Mouse (Mus musculus) kidney, embryonic 14.5 days (tissue): ENCODE measurements around the gene Pdrg1. TPM values are rescaled to one million over a fixed set of nuclear protein-coding genes. Genes with fewer than 3 reads are reported as not detected.
A peak's percentile ranks its signal among the peaks of the same experiment; 100 is the strongest.

Experiments
- ATAC-seq: fragments of 200-750 bp; cut with Nextera tagmentation; 2 replicates; pipeline ENCODE4 v1.8.0; 2017; ENCODE audit warnings: moderate number of reproducible peaks, mild to moderate bottlenecking, moderate TSS enrichment, moderate library complexity; ENCODE audit not compliant: low FRiP score, low TSS enrichment
- H3K27ac ChIP-seq: fragments of 300-500 bp; sonication (generic); 2 replicates; pipeline ENCODE4 v1.5.1; 2014; ENCODE audit warnings: low read depth, mild to moderate bottlenecking, low read length, moderate library complexity, mixed read lengths
- H3K27me3 ChIP-seq: fragments of 300-500 bp; sonication (generic); 2 replicates; pipeline ENCODE4 v1.6.1; 2014; ENCODE audit warnings: mild to moderate bottlenecking, low read length; ENCODE audit not compliant: control insufficient read depth, insufficient read depth
- H3K36me3 ChIP-seq: fragments of 300-500 bp; sonication (generic); 2 replicates; pipeline ENCODE4 v1.6.1; 2014; ENCODE audit warnings: low read length, mixed read lengths; ENCODE audit not compliant: control insufficient read depth, insufficient read depth
- H3K4me1 ChIP-seq: fragments of 300-500 bp; sonication (generic); 2 replicates; pipeline ENCODE4 v1.6.1; 2014; ENCODE audit warnings: low read length, mixed read lengths; ENCODE audit not compliant: control insufficient read depth, insufficient read depth
- H3K4me2 ChIP-seq: fragments of 300-500 bp; sonication (generic); replicated peaks from 2 replicates; pipeline ENCODE4 v1.6.1; 2014; ENCODE audit warnings: low read depth, mild to moderate bottlenecking, low read length
- H3K4me3 ChIP-seq: fragments of 300-500 bp; sonication (generic); 2 replicates; pipeline ENCODE4 v1.5.1; 2014; ENCODE audit warnings: mild to moderate bottlenecking, low read length
- H3K9ac ChIP-seq: fragments of 300-500 bp; sonication (generic); 2 replicates; pipeline ENCODE4 v1.6.1; 2014; ENCODE audit warnings: low read depth, mild to moderate bottlenecking, low read length, moderate library complexity
- H3K9me3 ChIP-seq: fragments of 300-500 bp; sonication (generic); 2 replicates; pipeline ENCODE4 v1.6.1; 2016; ENCODE audit warnings: low read length; ENCODE audit not compliant: control insufficient read depth
- WGBS: fragments of 180-500 bp; shearing (Covaris S2); extraction: QIAGEN DNeasy Blood & Tissue Kit; methylation state at CpG from one replicate; pipeline ENCODE4 v1.1.7; 2014; 5-methylcytosine and 5-hydroxymethylcytosine counted together
- polyA plus RNA-seq: library from polyadenylated mRNA; unstranded; fragments of >200 nt; fragmentation: Nextera tagmentation; extraction: Ambion mirVana; gene quantifications from 2 replicates; pipeline ENCODE4 v1.2.1, GENCODE M21; 2014

Pdrg1 gene
- polyA plus RNA-seq, 1 experiment from 2014 or later, result 58.2 TPM

- peaks cover 5% of the 10 kb centered on the region; the same call in 1 of the 2 replicates for H3K4me1 ChIP-seq
- 20% methylated on average over 4 of the region's 4 CpGs for WGBS
- no peak for ATAC-seq
- no peak overlapping the region for H3K27ac ChIP-seq
- no peak overlapping the region for H3K4me2 ChIP-seq
- no peaks in the 10 kb centered on the region for H3K9me3 ChIP-seq
- H3K4me3 ChIP-seq, result no peak overlapping the region
- no peak overlapping the region for H3K9ac ChIP-seq
- no peaks in the 10 kb centered on the region for H3K36me3 ChIP-seq
- H3K27me3 ChIP-seq, result peaks cover 53% of the 10 kb centered on the region
These were observed 17.7 kb upstream of the Pdrg1 start for GRCm38 (mm10) chr2:153032973-153033372.

- peaks cover 5% of the 10 kb centered on the region; the same call in 1 of the 2 replicates for H3K4me1 ChIP-seq
- H3K4me2 ChIP-seq, result peak overlapping the region; percentile 97
- H3K36me3 ChIP-seq, result no peaks in the 10 kb centered on the region
- H3K9ac ChIP-seq, result no peak overlapping the region
- peaks cover 53% of the 10 kb centered on the region for H3K27me3 ChIP-seq
- H3K27ac ChIP-seq, result no peak overlapping the region
- H3K4me3 ChIP-seq, result peak overlapping the region; percentile 48
- 3% methylated on average over 34 of the region's 58 CpGs for WGBS
- ATAC-seq, result peak; percentile 81
- H3K9me3 ChIP-seq, result no peaks in the 10 kb centered on the region
These were observed 17.0 kb upstream of the Pdrg1 start for GRCm38 (mm10) chr2:153032083-153032842.

GRCm38 (mm10) chr2:153031126-153032082, 16.2 kb upstream of the Pdrg1 start, which contains the start of gene Xkr7:
Xkr7 (plus strand) TSS chr2:153031852.
- under 1% methylated on average over 34 of the region's 54 CpGs for WGBS
- Histone ChIP-seq H3K27ac (no peak within 1 kb of the TSS), H3K27me3 (peaks cover 53% of the 10 kb centered on the region), H3K4me3 (peak within 1 kb of the TSS; percentile 48), H3K36me3 (no peaks in the 10 kb centered on the region), H3K4me1 (peaks cover 5% of the 10 kb centered on the region; the same call in 1 of the 2 replicates), H3K9ac (no peak within 1 kb of the TSS), H3K9me3 (no peaks in the 10 kb centered on the region), H3K4me2 (peak within 1 kb of the TSS; percentile 97)
- ATAC-seq, result peak; percentile 48

GRCm38 (mm10) chr2:153030422-153030821, 15.2 kb upstream of the Pdrg1 start:
- Histone ChIP-seq H3K27ac (no peak overlapping the region), H3K4me1 (peaks cover 5% of the 10 kb centered on the region; the same call in 1 of the 2 replicates), H3K27me3 (peaks cover 53% of the 10 kb centered on the region), H3K9me3 (no peaks in the 10 kb centered on the region), H3K4me2 (no peak overlapping the region), H3K9ac (no peak overlapping the region), H3K4me3 (no peak overlapping the region), H3K36me3 (no peaks in the 10 kb centered on the region)
- no peak for ATAC-seq
- 22% methylated on average over 4 of the region's 4 CpGs for WGBS

- H3K36me3 ChIP-seq, result no peaks in the 10 kb centered on the region
- no peak overlapping the region for H3K4me3 ChIP-seq
- no peak overlapping the region for H3K27ac ChIP-seq
- no peak for ATAC-seq
- H3K9me3 ChIP-seq, result no peaks in the 10 kb centered on the region
- peaks cover 37% of the 10 kb centered on the region for H3K27me3 ChIP-seq
- WGBS, result 51% methylated on average over 4 of the region's 4 CpGs
- no peak overlapping the region for H3K4me2 ChIP-seq
- peaks cover 5% of the 10 kb centered on the region; the same call in 1 of the 2 replicates for H3K4me1 ChIP-seq
- no peak overlapping the region for H3K9ac ChIP-seq
These were observed 12.3 kb upstream of the Pdrg1 start for GRCm38 (mm10) chr2:153027501-153027900.

GRCm38 (mm10) chr2:153026052-153026451, 10.8 kb upstream of the Pdrg1 start:
- Histone ChIP-seq H3K27ac (no peak overlapping the region), H3K36me3 (no peaks in the 10 kb centered on the region), H3K9ac (no peak overlapping the region), H3K27me3 (peaks cover 23% of the 10 kb centered on the region), H3K4me3 (no peak overlapping the region), H3K4me1 (no peaks in the 10 kb centered on the region), H3K4me2 (no peak overlapping the region), H3K9me3 (no peaks in the 10 kb centered on the region)
- WGBS, result 81% methylated on average over 7 of the region's 7 CpGs
- no peak for ATAC-seq

GRCm38 (mm10) chr2:153022855-153023254, 7.6 kb upstream of the Pdrg1 start:
- no peak overlapping the region for H3K9ac ChIP-seq
- 0 out of 2 replicates have a peak, but pooled peaks cover 5% of the 10 kb centered on the region for H3K27me3 ChIP-seq
- H3K4me2 ChIP-seq, result no peak overlapping the region
- H3K9me3 ChIP-seq, result no peaks in the 10 kb centered on the region
- ATAC-seq, result no peak
- no peak overlapping the region for H3K4me3 ChIP-seq
- H3K36me3 ChIP-seq, result no peaks in the 10 kb centered on the region
- 50% methylated on average over 4 of the region's 4 CpGs for WGBS
- no peak overlapping the region for H3K27ac ChIP-seq
- H3K4me1 ChIP-seq, result no peaks in the 10 kb centered on the region

- H3K9me3 ChIP-seq, result no peaks in the 10 kb centered on the region
- ATAC-seq, result no peak
- no peak overlapping the region for H3K4me3 ChIP-seq
- no peaks in the 10 kb centered on the region for H3K36me3 ChIP-seq
- H3K4me2 ChIP-seq, result no peak overlapping the region
- H3K27ac ChIP-seq, result no peak overlapping the region
- WGBS, result 68% methylated on average over 3 of the region's 3 CpGs
- H3K9ac ChIP-seq, result no peak overlapping the region
- H3K4me1 ChIP-seq, result no peaks in the 10 kb centered on the region
- 0 out of 2 replicates have a peak, but pooled peaks cover 5% of the 10 kb centered on the region for H3K27me3 ChIP-seq
These were observed 5.9 kb upstream of the Pdrg1 start for GRCm38 (mm10) chr2:153021163-153021562.
